Mouse (Mus musculus): ENCODE data around the gene Alkbh3.
A peak's percentile ranks its signal among the peaks of the same experiment; 100 is the strongest.

Gene Alkbh3

DNA sequence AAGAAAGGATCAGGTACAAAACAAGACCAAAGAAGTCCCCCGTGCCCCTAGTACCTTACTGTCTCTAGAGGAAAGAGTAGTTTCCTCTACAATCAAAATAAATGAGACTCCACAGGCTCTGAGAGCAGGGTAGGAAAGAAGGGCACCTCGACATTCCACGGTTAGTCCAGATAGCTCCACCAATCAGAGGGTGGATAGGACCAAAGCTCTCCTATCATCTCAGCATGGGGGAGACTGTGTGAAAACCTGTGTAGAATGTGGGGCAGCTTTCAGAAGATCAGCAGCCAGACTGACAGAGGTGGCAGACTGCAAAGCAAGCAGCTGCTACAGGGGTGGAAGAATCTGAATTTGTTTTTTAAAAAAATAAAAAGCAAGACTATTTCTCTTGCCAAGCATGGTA is 17.8 kb downstream of the Alkbh3 start:
- no peak for DNase-seq (ENCODE audit: low spot score)

- DNase-seq (ENCODE audit: low spot score) = no peak
Observed at GRCm38 (mm10) chr2:93992259-93992658, 18.3 kb downstream of the Alkbh3 start.

- no peak for DNase-seq (ENCODE audit: low spot score)
Observed at GRCm38 (mm10) chr2:93991336-93991735, 19.3 kb downstream of the Alkbh3 start.

GRCm38 (mm10) chr2:93988440-93988839 is 22.2 kb downstream of the Alkbh3 start:
- no peak for DNase-seq (ENCODE audit: low spot score)

GRCm38 (mm10) chr2:93982457-93983235 is 28.0 kb downstream of the Alkbh3 start:
- DNase-seq (ENCODE audit: low spot score) = peak; percentile 76

- DNase-seq (ENCODE audit: low spot score) = no peak
Observed at GRCm38 (mm10) chr2:93979249-93980120, 31.1 kb downstream of the Alkbh3 start.

GRCm38 (mm10) chr2:93976436-93977252 is 34.0 kb downstream of the Alkbh3 start:
- peak; percentile 52 for DNase-seq (ENCODE audit: low spot score)

DNA sequence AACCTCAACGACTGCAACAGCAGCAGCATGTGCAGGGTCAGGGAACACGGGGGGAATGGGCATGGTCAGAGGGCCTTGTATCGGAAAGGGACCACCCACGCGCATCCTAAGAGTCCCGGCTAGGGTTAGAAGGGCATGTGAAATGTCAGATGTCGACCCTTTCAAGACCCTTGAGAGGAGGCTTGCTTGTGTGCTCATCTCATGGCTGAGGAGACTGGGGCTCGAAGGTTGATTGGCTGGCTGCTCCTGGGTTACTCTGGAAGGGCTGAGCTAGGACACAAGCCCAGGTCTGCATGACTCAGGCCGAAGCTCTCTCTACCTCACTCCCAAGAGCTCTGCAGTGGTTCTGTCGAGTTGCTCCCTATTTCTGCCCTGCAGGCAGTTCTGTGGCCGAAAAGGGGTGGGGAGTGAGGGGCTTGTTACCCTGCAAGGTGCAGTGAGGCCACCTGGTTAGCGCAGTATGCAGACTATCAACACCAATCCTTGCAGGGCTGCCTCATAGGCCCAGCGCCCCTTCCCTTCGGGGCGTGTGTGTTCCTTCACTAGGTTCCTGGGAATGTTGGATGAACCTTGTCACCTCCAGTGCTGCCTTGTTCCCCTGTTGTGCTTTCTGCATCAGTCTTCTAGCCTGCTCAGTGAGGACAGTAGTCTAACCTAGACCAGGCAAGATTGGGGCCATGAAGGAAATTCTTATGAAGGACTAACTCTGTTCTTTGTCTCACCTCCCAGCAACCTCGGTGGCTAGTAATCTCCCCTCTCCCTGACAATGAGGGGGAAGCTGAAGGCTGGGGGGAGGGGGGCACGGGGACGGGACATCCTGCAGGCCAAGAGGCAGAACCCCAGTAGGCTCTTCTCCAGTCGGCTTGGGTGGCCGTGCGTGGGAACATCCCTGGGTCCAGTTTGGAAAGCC is 34.8 kb downstream of the Alkbh3 start:
- no peak for DNase-seq (ENCODE audit: low spot score)

DNA sequence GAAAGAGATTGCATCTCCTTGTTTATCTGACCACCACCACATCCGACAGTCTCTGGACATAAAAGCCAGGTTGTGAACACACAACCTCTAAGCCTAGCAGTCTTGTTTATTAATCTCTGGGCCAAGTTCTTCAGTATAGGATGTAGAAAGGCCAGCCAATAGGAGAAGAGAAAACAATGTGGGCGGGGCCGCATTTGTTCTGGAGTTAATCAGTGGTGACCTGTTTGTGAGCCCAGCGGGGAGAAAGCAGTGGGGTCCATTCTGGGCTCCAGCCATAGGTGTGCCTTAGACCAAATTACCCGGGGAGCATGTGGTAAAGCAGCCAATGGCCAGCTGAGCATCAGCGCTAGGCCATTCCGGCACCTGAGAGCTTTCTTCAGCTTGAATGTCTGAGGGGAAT is 35.6 kb downstream of the Alkbh3 start:
- DNase-seq (ENCODE audit: low spot score) = no peak

DNA sequence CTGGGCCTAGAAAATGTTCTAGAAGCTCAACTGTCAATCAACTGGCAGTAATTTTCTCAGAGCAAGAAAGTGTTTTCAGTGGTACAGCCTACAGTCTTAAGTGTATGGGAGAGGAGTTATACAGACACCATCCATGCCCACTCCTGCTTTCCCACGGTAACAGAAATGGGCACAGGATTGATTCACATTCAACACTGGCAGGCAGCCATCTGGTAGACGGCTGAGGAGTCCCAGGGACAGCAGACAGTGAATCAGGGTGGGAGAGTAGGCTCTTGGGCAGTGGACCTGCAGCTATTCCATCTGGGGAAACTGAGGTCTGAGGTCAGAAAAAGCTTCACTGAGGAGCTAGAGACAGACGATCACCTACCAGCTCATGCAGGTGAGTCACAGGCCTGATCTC is 39.0 kb downstream of the Alkbh3 start:
- no peak for DNase-seq (ENCODE audit: low spot score)

DNA sequence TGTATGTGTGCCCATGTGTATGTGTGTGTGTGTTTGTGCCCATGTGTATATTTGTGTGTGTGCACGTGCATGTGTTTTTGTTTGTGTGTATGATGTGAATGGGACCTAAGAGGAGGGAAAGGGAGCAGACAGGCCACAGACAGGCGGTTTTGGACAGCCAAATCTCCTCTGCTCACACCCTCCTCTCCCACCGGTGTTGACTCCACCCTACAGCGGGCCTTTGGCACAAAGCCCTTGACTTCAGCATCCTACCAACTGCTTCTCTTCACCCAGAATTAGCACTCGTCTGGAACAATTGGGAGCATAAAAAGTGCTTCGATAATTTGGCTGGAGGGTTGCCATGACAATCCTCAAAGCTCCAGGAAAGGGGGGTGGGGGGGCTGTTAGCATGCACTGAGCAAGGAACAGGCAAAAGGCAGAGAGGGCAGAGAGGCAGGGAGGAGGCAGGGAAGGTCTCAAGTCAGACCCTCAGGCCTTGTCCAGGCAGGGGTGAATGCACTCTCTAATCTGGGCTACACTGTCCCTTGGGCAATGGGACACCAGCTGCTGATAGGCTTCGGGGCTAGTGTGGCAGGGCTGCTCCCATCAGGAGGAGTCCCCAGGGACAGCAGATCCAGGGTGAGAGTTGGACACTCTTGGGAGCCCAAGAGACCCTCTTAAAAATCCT is 46.0 kb downstream of the Alkbh3 start:
- peak; percentile 46 for DNase-seq (ENCODE audit: low spot score)

DNA sequence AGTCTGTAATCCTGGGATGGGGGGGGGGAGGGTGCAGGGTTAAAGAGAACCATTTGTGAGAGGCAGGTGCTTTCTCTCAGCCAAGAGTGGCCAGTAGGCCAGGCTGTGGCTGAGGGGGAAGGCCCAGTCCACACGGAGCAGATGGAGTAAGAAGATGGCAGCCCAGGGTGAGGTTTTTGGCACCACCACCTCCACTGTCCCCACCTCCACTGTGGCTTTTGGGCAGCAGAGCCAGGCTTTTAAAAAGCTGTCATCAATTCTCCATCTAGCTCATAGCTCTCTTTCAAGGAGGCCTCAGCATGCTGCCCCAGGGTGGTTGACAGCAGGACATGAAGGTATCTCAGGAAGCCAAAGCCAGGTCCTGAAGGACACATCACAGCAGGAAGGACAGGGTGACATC is 46.8 kb downstream of the Alkbh3 start:
- DNase-seq (ENCODE audit: low spot score) = no peak

- DNase-seq (ENCODE audit: low spot score) = peak; percentile 56
Observed at GRCm38 (mm10) chr2:93961716-93962115, 48.9 kb downstream of the Alkbh3 start.

DNA sequence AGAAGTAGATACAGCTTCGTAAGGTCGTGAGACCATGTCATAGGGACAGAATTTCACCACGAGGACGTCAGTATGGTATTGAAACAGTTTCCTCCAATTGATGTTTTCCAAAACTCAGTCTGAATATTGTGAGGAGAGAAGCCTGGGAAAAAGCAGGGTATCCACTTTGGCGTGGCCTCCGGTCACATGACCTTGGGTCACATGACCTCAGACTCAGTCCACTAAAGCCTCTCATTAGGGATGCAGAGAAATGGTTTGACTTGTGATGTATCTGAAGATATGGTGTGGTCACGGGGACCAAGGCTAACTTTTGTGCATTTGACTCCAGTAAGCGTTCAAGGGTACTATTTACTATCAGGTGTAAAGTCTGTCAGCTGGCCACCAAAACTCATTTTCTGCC is 51.3 kb downstream of the Alkbh3 start:
- DNase-seq (ENCODE audit: low spot score) = no peak

- DNase-seq (ENCODE audit: low spot score) = no peak
Observed at GRCm38 (mm10) chr2:93958216-93958615, 52.4 kb downstream of the Alkbh3 start.

- no peak for DNase-seq (ENCODE audit: low spot score)
Observed at GRCm38 (mm10) chr2:93957785-93958175, 52.8 kb downstream of the Alkbh3 start.

DNA sequence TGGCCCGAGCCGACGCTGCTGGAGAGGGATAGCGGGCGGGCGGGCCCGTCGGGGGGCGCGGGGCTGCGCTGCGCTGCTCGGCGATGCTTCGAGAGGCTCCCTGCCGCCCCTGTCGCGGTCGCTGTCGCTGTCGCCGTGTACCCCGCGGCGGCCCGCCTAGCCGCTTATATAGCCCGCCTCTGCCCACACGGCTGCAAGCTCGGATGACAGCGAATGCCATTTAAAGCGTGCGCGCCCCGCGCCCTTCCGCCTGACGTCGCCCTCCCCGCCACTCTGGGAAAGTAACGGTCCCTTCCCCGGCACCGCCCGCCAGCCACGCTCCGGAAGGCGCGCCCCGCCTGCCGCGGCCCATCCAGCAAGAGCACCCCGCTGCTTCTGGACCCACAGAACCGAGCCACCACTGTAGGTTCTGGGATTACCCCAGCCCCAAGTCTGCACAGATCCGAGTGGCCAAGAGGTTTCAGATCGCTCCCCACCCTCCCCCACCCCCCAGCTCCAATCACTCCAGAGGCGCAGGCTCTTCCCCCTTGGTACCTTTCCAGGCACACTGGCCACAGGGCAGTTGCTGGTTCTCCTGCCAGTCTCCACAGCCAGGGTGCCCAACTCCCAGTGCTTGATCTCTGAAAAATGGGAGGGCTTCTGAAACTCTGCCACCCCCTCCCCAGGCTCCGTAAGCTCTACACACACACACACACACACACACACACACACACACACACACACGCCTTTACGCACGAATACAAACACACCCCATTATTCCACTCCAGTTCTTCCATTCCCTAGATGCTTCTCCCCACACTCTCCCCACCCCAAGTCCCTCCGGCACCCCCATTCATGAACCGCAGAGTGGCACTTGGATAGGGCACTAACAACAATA is 53.5 kb downstream of the Alkbh3 start, which contains the start of gene Gm13889:
Gene Gm13889 (minus strand): TSS at position 294 of the 877 bp plus-strand sequence.
- peak; percentile 84 for DNase-seq (ENCODE audit: low spot score)

- peak; percentile 26 for DNase-seq (ENCODE audit: low spot score)
Observed at GRCm38 (mm10) chr2:93956331-93956801, 54.2 kb downstream of the Alkbh3 start.

DNA sequence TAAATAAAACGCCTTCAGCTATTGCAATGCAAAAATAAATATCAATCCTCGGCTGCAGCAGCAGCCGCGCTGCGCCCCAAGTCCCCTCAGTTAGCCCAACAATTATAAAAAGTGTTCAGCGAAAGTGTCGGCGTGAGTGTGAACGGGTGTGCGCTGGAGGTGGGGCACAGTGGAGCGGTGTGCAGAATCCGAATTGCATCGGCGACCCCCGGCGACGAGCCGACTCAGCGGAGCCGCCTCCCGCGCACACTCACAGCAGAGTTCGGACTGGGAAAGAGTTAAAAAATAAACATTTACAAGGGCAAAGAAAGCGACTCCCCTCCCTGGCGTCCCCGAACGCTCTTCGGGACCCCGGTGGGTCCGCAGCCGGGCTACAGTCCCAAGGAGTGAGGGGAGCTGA is 54.7 kb downstream of the Alkbh3 start:
- no peak for DNase-seq (ENCODE audit: low spot score)

All from lung, postnatal 25 days (tissue).